Mouse (Mus musculus) WW6 (cell line): ENCODE data around the gene 9130409I23Rik.
"Not testable (repeated sequence)": the region's sequence is repeated elsewhere in the genome, so short reads cannot be mapped to it uniquely, and the experiment has no call there.

Experiments
- DNase-seq: peaks from one replicate; pipeline ENCODE4 v3.0.0-alpha.2; 2013; ENCODE audit warnings: low read depth, low spot score

9130409I23Rik gene

DNA sequence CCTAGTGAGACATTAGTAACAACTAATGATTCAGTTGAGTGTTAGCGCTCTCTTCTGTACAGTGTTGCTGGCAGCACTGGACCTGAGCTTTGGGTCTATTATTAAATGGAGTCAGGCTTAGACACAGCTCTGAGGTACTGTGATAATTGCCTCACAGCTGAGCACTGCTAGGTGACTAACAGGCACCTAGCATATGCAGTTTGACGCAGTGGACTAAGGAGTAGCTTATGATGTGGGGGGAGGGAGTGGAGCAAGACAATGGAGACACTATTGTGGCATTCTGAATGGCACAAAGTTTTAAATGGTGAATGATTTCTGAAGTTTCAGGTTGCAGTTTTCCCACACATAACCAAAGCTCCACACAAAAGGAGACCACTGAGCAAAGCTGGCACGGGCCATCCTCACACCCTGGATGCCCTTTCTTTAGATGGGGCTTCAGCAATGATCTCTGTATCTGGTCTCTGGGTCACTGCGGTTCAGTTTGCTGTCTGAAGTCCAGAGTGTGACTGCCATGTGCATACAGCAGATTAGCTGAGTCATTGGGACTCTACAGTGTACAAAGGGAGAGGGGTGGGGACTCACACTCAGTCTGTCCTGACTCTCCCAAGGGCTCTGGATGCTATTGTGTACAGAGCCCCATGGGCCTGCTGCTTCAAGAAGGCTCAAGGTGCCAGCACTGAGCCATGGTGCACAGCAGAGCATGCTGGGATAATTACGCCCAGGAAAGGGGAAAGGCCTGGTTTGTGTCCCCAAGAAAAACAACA is 15.8 kb upstream of the 9130409I23Rik start:
- DNase-seq = not testable (repeated sequence)

DNA sequence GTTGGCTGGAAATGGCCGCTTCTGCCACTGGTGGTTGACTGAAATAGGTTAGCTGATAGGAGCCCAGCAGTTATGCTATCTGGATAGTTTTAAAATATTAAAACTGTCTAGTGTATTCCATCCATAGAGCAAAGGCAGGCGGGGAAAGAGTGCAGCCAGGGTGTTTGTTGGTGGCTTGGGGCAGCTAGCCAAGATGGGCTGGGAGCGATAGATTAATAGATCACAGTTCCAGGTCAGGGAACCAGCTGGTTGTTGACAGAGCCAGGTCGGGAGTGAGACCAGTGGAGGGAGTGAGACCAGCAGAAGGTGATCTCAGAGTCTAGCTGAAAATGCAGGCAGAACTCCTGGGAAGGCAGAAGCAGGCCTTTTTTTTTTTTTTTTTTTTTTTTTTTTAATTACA is 13.4 kb upstream of the 9130409I23Rik start:
- no peak for DNase-seq

DNA sequence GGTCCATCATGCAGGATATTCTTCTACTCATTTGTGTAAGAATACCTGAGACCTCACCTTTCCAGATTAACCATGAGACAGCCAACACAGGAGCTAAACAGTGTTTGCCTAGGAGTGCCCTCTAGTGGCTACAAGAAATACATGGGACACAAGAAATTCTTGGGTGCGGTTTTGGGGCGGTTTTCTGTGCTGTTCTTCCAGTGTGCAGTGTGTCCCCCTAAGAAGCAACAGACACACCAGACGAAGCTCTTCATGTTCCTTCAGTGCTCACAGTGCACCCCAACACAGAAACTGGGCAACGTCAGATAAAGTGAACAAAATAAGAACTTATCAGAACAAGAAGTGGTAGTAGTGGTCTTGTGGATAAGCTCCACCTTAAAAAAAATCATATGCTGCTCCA is 11.4 kb upstream of the 9130409I23Rik start:
- DNase-seq = no peak

DNA sequence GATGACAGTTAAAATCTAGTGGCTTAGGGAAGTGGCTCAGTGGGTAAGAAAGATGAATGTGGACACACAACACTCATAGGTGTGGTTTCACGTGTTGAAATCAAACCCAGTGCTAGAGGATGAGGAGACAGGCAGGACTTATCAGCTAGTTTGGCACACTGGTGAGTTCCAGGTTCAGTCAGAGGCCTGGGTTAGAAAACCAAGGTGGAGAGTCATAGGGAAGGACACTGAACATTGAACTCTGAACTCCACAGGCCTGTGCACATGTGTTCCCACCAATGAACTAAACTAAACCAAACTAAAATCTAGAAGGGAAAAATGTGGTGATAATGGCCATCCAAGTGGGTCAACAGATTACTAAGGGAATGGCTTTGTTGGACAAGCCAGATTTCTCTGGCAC is 3.5 kb upstream of the 9130409I23Rik start:
- no peak for DNase-seq

DNA sequence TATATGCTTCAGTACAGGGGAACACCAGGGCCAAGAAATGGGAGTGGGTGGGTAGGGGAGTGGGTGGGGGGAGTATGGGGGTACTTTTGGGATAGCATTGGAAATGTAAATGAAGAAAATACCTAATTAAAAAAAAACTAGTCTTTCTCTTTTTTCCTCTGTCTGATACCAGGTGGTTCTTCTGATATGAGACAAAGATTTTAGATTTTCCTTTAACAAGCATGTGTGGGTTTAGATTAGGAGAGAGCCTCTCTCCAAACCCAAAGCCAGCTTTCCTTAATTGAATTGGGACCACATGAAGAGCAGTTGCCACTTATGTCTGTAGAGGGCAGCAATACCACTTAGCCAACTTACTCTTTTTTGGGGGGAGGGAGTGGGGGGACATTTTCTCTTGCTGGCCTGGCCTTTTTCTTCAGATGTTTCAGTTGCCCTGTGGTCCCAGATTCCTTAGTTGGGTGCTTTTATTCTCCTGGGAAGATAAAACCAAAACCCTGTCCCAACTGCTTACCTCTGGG is 1.7 kb upstream of the 9130409I23Rik start:
- no peak for DNase-seq

DNA sequence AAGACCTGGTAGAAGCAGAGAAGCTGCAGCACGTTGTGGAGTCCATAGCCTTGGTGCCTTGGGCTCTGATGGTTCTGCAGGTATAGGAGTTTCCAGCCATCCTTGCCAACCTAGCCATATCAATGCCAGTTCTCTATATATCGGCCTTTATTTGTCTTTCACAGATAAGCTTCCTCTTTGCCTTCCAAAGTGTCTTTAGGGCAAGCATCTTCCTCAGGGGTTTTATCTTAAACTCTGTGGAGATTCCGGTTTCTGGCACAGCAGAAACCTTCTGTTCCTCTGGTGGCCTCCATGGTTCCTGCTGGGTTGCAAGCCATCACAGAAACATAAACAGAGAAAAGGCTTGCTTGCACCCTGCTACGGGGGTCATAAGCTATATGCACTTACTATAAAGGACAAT is 1.9 kb downstream of the 9130409I23Rik start:
- DNase-seq = no peak

DNA sequence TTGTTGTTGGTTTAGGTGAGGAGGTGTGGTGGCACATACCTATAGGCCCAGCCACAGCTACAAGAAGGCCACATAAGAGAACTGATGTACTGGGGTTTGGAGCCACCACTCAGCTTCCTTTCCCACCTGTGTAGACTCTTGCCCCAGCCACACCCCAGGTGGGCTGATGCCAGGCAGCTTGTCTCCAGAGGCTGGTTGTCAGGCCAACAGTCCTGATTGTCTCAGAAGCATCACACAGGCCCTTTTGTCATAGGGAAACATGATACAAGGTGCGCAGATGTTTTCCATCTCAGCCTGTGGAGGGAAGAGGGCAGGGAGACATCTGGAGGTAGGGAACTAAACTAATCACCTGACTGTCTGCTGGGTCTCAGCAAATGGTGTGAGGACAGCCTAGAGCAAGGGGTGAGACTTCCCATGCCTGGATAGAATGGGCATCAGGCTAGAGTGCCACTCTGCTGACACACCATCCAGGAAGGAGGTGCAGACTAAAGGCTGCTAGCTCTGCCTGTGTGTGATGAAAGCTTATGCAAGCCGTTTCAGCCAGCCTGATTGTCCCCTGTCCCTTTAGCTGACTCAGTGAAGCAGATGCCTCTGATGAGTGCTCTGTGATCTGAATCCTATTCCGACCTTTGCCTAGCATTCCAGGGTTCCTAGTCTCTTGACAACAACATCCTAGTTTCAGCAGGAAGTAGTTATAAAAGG is 10.9 kb downstream of the 9130409I23Rik start:
- no peak for DNase-seq

DNA sequence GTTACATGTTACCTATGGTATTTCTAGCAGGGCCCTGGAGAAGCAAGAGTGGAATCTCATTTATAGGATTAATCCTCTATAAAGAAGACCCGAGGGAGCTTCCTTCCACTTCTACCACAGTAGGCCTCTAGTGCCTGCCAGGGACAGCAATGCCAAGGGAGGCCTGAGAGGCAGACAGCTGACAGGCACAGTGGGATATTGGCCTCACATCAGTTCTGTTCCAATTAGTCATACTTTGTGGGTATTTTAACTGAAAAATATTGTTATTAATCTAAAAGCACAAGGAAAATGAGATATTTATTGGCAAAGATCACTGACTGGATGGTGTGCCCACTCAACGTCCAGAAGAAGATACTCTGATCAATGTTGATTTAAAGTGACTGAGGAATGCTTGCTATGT is 13.0 kb downstream of the 9130409I23Rik start:
- no peak for DNase-seq

DNA sequence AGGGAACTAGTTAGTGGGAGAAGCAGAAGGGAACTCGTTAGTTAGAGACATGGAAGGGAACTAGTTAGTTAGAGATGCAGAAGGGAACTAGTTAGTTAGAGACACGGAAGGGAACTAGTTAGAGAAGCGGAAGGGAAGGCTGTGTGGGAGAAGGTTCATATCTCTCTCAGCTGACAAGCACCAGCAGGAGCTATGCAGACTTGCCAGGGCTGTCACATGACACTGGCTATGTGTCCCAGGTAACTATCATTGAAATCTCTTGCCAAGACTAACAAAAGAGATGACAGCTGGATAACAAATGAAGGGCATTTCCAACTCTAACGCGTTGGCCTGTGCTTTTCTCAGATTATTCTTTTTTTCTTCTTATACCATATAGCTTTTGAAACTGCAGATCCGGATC is 13.6 kb downstream of the 9130409I23Rik start:
- DNase-seq = no peak

DNA sequence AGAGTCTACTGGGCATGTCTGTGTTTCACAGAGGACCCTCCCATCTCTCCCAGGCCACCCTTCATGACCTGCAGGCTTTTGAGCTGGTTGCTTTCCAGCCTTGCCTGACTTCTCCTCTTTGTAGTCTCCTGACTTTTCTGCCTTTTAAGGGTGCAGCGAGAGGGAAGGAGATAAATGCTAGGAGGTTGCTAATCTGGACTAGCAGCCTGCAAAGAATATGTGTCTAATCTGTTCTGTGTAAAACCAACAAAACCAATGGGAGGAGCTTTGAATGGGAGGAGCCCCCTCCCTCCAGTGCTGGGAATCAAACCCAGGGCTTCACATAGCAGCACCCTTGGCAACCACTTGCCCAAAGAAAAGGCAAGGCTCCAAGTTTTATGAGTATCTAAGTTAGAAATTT is 17.3 kb downstream of the 9130409I23Rik start:
- no peak for DNase-seq

DNA sequence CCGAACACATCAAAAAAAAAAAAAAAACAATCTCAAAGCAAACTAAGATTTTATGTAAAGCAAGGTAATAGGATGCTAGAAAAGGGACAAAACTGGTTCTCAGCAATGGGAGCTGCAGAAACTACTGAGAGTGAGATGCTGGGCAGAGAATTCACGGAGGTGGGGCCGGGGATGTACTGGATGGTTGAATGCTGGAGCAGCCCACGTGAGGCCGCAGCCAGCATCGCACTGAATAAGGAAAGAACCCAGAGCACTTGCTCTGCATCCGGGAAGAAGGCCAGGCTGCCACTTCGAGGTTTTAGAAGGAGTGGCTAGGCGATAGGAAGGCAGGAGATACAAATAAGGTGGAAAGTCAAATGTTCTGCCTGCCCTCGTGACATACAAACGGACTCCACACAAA is 18.6 kb downstream of the 9130409I23Rik start:
- no peak for DNase-seq

DNA sequence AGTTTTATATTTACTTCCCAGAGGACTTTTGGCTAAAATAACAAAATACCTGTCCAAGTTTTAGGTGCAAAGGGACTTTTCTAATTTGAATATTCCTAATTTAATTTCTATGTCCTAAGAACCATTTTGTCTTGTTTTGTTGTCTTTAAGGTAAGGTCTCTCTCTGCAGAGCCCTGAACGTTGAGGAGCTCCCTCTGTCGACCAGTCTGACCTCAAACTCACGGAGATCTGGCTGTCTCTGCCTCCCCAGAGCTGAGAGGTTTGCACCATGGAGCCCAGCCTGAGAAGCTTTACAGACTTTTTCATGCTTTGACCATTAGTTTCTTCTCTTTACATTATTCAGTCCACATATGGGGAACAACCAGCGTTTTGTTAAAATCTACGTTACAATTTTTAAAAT is 22.0 kb downstream of the 9130409I23Rik start:
- DNase-seq = no peak

DNA sequence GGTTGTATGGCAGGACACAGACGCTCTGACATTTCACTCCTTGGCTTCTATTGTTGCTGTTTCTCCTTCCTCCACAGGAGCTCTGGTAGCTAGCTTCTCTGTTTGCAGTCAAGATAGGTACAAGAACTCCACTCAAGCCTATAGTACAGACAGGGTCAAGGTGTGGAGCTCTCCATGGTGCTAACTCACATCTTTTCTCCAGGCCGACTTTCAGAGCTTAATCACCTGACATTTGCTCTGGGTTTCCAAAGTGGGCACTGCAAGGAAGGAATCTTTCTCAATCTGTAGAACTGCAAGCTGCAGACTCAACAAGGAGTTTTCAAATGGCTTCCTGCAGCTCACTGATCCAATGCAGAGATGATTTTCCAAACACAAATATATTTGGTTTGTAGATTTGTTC is 33.0 kb downstream of the 9130409I23Rik start:
- peak; percentile 22 for DNase-seq

DNA sequence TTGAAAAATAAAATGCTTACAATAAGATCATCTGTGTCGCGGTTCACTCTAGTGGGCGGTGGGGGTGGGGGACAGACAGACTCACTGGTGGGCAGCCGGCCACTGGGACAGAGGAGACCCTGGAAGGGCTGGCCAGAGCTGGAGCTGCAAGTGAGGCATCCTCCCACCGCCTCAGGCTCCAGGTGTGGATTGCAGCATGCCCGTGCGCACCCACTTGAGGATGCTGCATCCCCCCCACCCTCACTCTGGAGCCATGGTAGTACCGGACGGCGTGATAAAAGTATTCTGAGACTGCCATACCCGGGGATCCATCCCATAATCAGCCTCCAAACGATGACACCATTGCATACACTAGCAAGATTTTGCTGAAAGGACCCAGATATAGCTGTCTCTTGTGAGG is 39.0 kb downstream of the 9130409I23Rik start:
- DNase-seq = no peak
